In the genomic region with DNA sequence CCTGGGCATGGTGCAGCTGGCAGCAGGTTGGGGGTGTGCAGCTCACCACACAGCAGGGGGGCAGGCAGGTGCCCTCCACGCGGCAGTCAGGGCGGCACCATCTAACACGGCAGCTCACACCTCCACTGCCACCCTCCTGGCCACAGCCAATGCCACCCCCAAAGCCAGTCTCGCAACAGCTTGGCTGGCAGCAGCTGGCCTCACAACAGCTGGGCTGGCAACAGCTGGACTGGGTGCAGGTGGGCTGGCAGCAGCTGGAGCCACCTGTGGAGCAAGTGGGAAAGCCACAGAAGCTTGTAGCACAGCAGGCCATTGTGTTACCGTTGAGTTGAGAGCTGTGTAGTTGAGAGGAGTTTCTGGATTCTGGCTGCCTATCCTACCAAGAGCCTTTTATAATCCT, we compare ENCODE assay signal across 13 mouse cellular contexts. TPM values are rescaled to one million over a fixed set of nuclear protein-coding genes. Genes with fewer than 3 reads are reported as not detected.
"Had no signal": no experiment of that assay in that cellular context is flagged by ENCODE, and none has a peak within 500 bp of the region (broad histone marks: within the 10 kb centered on the region; RNA-seq: fewer than 3 reads in every experiment).

Gene Krtap9-3, minus strand, starts transcription at position 364 of the 400 bp plus-strand sequence.

RNA-seq across cellular contexts. Expression of gene Krtap9-3, which starts in this region (rescaled TPM):
- polyA plus RNA-seq: neural tube, embryonic 12.5 days; neural tube, embryonic 13.5 days; neural tube, embryonic 14.5 days; neural tube, embryonic 15.5 days; small intestine, adult 2 months; spleen, adult 2 months; stomach, embryonic 14.5 days; stomach, embryonic 15.5 days; stomach, embryonic 16.5 days; stomach, postnatal 0 days; thymus, adult 2 months; thymus, postnatal 0 days; urinary bladder, adult 2 months had no signal
